Mouse (Mus musculus) heart, embryonic 16.5 days (tissue): ENCODE measurements around the gene Tmx2. TPM values are rescaled to one million over a fixed set of nuclear protein-coding genes. Genes with fewer than 3 reads are reported as not detected.

Experiments used
- ATAC-seq: fragments of 200-750 bp; cut with Nextera tagmentation; replicated peaks from 2 replicates; pipeline ENCODE4 v1.8.0; 2017; ENCODE audit warnings: moderate number of reproducible peaks; ENCODE audit not compliant: insufficient read depth, low FRiP score; ENCODE audit errors: extremely low read depth
- H3K27ac ChIP-seq: fragments of 300-500 bp; sonication (generic); 2 replicates; pipeline ENCODE4 v1.5.1; 2014; ENCODE audit warnings: mild to moderate bottlenecking, low read length, control low read depth, moderate library complexity
- H3K27me3 ChIP-seq: fragments of 300-500 bp; sonication (generic); 2 replicates; pipeline ENCODE4 v1.6.1; 2014; ENCODE audit warnings: low read length, mixed read lengths; ENCODE audit not compliant: control insufficient read depth, insufficient read depth
- H3K36me3 ChIP-seq: fragments of 300-500 bp; sonication (generic); 2 replicates; pipeline ENCODE4 v1.6.1; 2014; ENCODE audit not compliant: control insufficient read depth, insufficient read depth
- H3K4me1 ChIP-seq: fragments of 300-500 bp; sonication (generic); 2 replicates; pipeline ENCODE4 v1.6.1; 2014; ENCODE audit warnings: low read length, mixed read lengths; ENCODE audit not compliant: control insufficient read depth, insufficient read depth
- H3K4me2 ChIP-seq: fragments of 300-500 bp; sonication (generic); 2 replicates; pipeline ENCODE4 v1.6.1; 2014; ENCODE audit warnings: low read depth, mild to moderate bottlenecking, control low read depth, low read length
- H3K4me3 ChIP-seq: fragments of 300-500 bp; sonication (generic); 2 replicates; pipeline ENCODE4 v1.5.1; 2014; ENCODE audit warnings: mild to moderate bottlenecking, control low read depth, low read length
- H3K9ac ChIP-seq: fragments of 300-500 bp; sonication (generic); 2 replicates; pipeline ENCODE4 v1.6.1; 2014; ENCODE audit warnings: low read length, control low read depth
- H3K9me3 ChIP-seq: fragments of 300-500 bp; sonication (generic); replicated peaks from 2 replicates; pipeline ENCODE4 v1.6.1; 2016; ENCODE audit warnings: low read length; ENCODE audit not compliant: control insufficient read depth
- WGBS: fragments of 180-500 bp; shearing (Covaris S2); extraction: QIAGEN DNeasy Blood & Tissue Kit; methylation state at CpG from one replicate; pipeline ENCODE4 v1.1.7; 2014; 5-methylcytosine and 5-hydroxymethylcytosine counted together
- polyA plus RNA-seq: library from polyadenylated mRNA; unstranded; fragments of >200 nt; fragmentation: Nextera tagmentation; extraction: Ambion mirVana; gene quantifications from 2 replicates; pipeline ENCODE4 v1.2.1, GENCODE M21; 2015

The Tmx2 gene
- polyA plus RNA-seq, 1 experiment from 2014 or later, result 180 TPM

GRCm38 (mm10) chr2:84649674-84650073 is 29.3 kb downstream of the Tmx2 start:
- Histone ChIP-seq H3K27me3 (no peaks in the 10 kb centered on the region), H3K4me2 (peak overlapping the region; percentile 72), H3K36me3 (no peaks in the 10 kb centered on the region), H3K9me3 (no peaks in the 10 kb centered on the region), H3K4me3 (peak overlapping the region; percentile 80), H3K9ac (peak overlapping the region; percentile 91), H3K4me1 (peaks cover 18% of the 10 kb centered on the region), H3K27ac (peak overlapping the region; percentile 99)
- WGBS, result under 1% methylated on average over 10 of the region's 10 CpGs
- ATAC-seq, result no peak

- Histone ChIP-seq H3K4me2 (peak overlapping the region; percentile 72), H3K36me3 (no peaks in the 10 kb centered on the region), H3K9me3 (no peaks in the 10 kb centered on the region), H3K4me3 (peak overlapping the region; percentile 61), H3K4me1 (peaks cover 25% of the 10 kb centered on the region), H3K27me3 (no peaks in the 10 kb centered on the region), H3K27ac (peak overlapping the region; percentile 57), H3K9ac (peak overlapping the region; percentile 91)
- no peak for ATAC-seq
- WGBS, result 12% methylated on average over 6 of the region's 6 CpGs
These were observed 30.6 kb downstream of the Tmx2 start for GRCm38 (mm10) chr2:84648369-84648768.

- H3K4me3 ChIP-seq, result no peak overlapping the region
These were observed 31.8 kb downstream of the Tmx2 start for GRCm38 (mm10) chr2:84647051-84647568.

GRCm38 (mm10) chr2:84646138-84646537 is 32.8 kb downstream of the Tmx2 start:
- H3K9ac ChIP-seq, result no peak overlapping the region
- H3K4me3 ChIP-seq, result no peak overlapping the region
- peak overlapping the region; percentile 39 for H3K4me2 ChIP-seq
- peak overlapping the region; percentile 61; the same call in 1 of the 2 replicates for H3K27ac ChIP-seq
- H3K36me3 ChIP-seq, result 0 out of 2 replicates have a peak, but pooled peaks cover 3% of the 10 kb centered on the region
- no peak for ATAC-seq
- H3K9me3 ChIP-seq, result no peaks in the 10 kb centered on the region
- H3K27me3 ChIP-seq, result no peaks in the 10 kb centered on the region
- peaks cover 42% of the 10 kb centered on the region for H3K4me1 ChIP-seq
- 25% methylated on average over 1 of the region's 1 CpGs for WGBS

More at GRCm38 (mm10) chr2:84647051-84647568, 31.8 kb downstream of the Tmx2 start:
- H3K9me3 ChIP-seq, result no peaks in the 10 kb centered on the region
- WGBS, result 79% methylated on average over 6 of the region's 6 CpGs
- H3K36me3 ChIP-seq, result 0 out of 2 replicates have a peak, but pooled peaks cover 1% of the 10 kb centered on the region
- peaks cover 35% of the 10 kb centered on the region for H3K4me1 ChIP-seq
- peak overlapping the region; percentile 72 for H3K4me2 ChIP-seq
- no peak overlapping the region for H3K9ac ChIP-seq
- no peak for ATAC-seq
- H3K27me3 ChIP-seq, result no peaks in the 10 kb centered on the region
- H3K27ac ChIP-seq, result no peak overlapping the region

- H3K4me1 ChIP-seq, result peaks cover 74% of the 10 kb centered on the region
- no peak overlapping the region; the same call in none of the 2 replicates for H3K27ac ChIP-seq
- no peaks in the 10 kb centered on the region for H3K27me3 ChIP-seq
- no peak overlapping the region for H3K4me2 ChIP-seq
- H3K4me3 ChIP-seq, result no peak overlapping the region
- H3K36me3 ChIP-seq, result 0 out of 2 replicates have a peak, but pooled peaks cover 3% of the 10 kb centered on the region
- no peak for ATAC-seq
- H3K9me3 ChIP-seq, result no peaks in the 10 kb centered on the region
- H3K9ac ChIP-seq, result no peak overlapping the region
These were observed 38.1 kb downstream of the Tmx2 start for GRCm38 (mm10) chr2:84640833-84641232.

- peak overlapping the region; percentile 8 for H3K9ac ChIP-seq
These were observed 40.3 kb downstream of the Tmx2 start for GRCm38 (mm10) chr2:84638428-84639220.

GRCm38 (mm10) chr2:84637452-84638165 is 41.3 kb downstream of the Tmx2 start:
- peak overlapping the region; percentile 50 for H3K4me2 ChIP-seq
- H3K4me1 ChIP-seq, result peaks cover 82% of the 10 kb centered on the region
- peak overlapping the region; percentile 5 for H3K9ac ChIP-seq
- peak overlapping the region; percentile 19; the same call in 1 of the 2 replicates for H3K4me3 ChIP-seq
- H3K36me3 ChIP-seq, result 0 out of 2 replicates have a peak, but pooled peaks cover 3% of the 10 kb centered on the region
- no peaks in the 10 kb centered on the region for H3K27me3 ChIP-seq
- peak overlapping the region; percentile 97 for H3K27ac ChIP-seq
- ATAC-seq, result no peak
- WGBS, result 17% methylated on average over 7 of the region's 7 CpGs
- H3K9me3 ChIP-seq, result no peaks in the 10 kb centered on the region

More at GRCm38 (mm10) chr2:84638428-84639220, 40.3 kb downstream of the Tmx2 start:
- peak overlapping the region; percentile 97 for H3K27ac ChIP-seq
- H3K27me3 ChIP-seq, result no peaks in the 10 kb centered on the region
- no peak for ATAC-seq
- H3K4me1 ChIP-seq, result peaks cover 82% of the 10 kb centered on the region
- H3K4me3 ChIP-seq, result peak overlapping the region; percentile 16
- WGBS, result 28% methylated on average over 5 of the region's 5 CpGs
- 0 out of 2 replicates have a peak, but pooled peaks cover 3% of the 10 kb centered on the region for H3K36me3 ChIP-seq
- H3K4me2 ChIP-seq, result peak overlapping the region; percentile 50
- no peaks in the 10 kb centered on the region for H3K9me3 ChIP-seq

- H3K4me2 ChIP-seq, result peak overlapping the region; percentile 71
- peak overlapping the region; percentile 60 for H3K9ac ChIP-seq
- H3K9me3 ChIP-seq, result no peaks in the 10 kb centered on the region
- no peak for ATAC-seq
- H3K27ac ChIP-seq, result peak overlapping the region; percentile 97
- H3K4me3 ChIP-seq, result peak overlapping the region; percentile 34
- no peaks in the 10 kb centered on the region for H3K36me3 ChIP-seq
- H3K4me1 ChIP-seq, result peaks cover 85% of the 10 kb centered on the region
- H3K27me3 ChIP-seq, result no peaks in the 10 kb centered on the region
- WGBS, result 16% methylated on average over 8 of the region's 8 CpGs
These were observed 42.7 kb downstream of the Tmx2 start for GRCm38 (mm10) chr2:84636231-84636741.
